Mouse (Mus musculus) liver, embryonic 14.5 days (tissue): ENCODE data around the gene Coa3. TPM values are rescaled to one million over a fixed set of nuclear protein-coding genes. Genes with fewer than 3 reads are reported as not detected.
A peak's percentile ranks its signal among the peaks of the same experiment; 100 is the strongest.

Experiments
- ATAC-seq: fragments of 200-750 bp; cut with Nextera tagmentation; 2 replicates; pipeline ENCODE4 v1.8.0; 2017; ENCODE audit warnings: moderate number of reproducible peaks, mild to moderate bottlenecking, moderate library complexity; ENCODE audit not compliant: insufficient read depth
- DNase-seq, 3 experiments: peaks; one replicate each; pipeline ENCODE4 v3.0.0-alpha.2; 2012 to 2013; ENCODE audit warnings: low read depth in 3 of 3, low spot score in 3 of 3
- H3K27ac ChIP-seq: fragments of 300-500 bp; sonication (generic); 2 replicates; pipeline ENCODE4 v1.5.1; 2014; ENCODE audit warnings: moderate library complexity, mild to moderate bottlenecking, control low read depth, inconsistent platforms
- H3K27me3 ChIP-seq: fragments of 300-500 bp; sonication (generic); 2 replicates; pipeline ENCODE4 v1.6.1; 2014; ENCODE audit warnings: mild to moderate bottlenecking, low read length, moderate library complexity; ENCODE audit not compliant: control insufficient read depth, insufficient read depth
- H3K36me3 ChIP-seq: fragments of 300-500 bp; sonication (generic); replicated peaks from 2 replicates; pipeline ENCODE4 v1.6.1; 2014; ENCODE audit warnings: low read depth; ENCODE audit not compliant: control insufficient read depth, insufficient read depth
- H3K4me1 ChIP-seq, 2 experiments: fragments of 200-500 bp in 1 of 2; fragments of 300-500 bp in 1 of 2; sonication (generic) in 1 of 2; replicated peaks; 2 replicates each; pipeline ENCODE4 v1.6.1; 2012 to 2014; ENCODE audit warnings: antibody characterized with exemption in 1 of 2, inconsistent platforms in 1 of 2, low read length in 1 of 2; ENCODE audit not compliant: control insufficient read depth in 2 of 2, insufficient read depth in 2 of 2
- H3K4me2 ChIP-seq: fragments of 300-500 bp; sonication (generic); 2 replicates; pipeline ENCODE4 v1.6.1; 2014; ENCODE audit warnings: low read depth, mild to moderate bottlenecking, control low read depth, moderate library complexity
- H3K4me3 ChIP-seq, 2 experiments: fragments of 200-500 bp in 1 of 2; fragments of 300-500 bp in 1 of 2; sonication (generic) in 1 of 2; 2 replicates each; pipeline ENCODE4 v1.5.1; 2012 to 2014; ENCODE audit warnings: low read depth in 2 of 2, low read length in 2 of 2, mild to moderate bottlenecking in 2 of 2, control low read depth in 1 of 2, inconsistent platforms in 1 of 2, moderate library complexity in 1 of 2; ENCODE audit not compliant: insufficient read depth in 1 of 2
- H3K9ac ChIP-seq: fragments of 300-500 bp; sonication (generic); replicated peaks from 2 replicates; pipeline ENCODE4 v1.6.1; 2014; ENCODE audit warnings: mild to moderate bottlenecking, control low read depth, moderate library complexity
- H3K9me3 ChIP-seq: fragments of 300-500 bp; sonication (generic); 2 replicates; pipeline ENCODE4 v1.6.1; 2016; ENCODE audit warnings: low read length, mixed read lengths; ENCODE audit not compliant: control insufficient read depth
- CTCF ChIP-seq: IDR thresholded peaks from 2 replicates; pipeline ENCODE4 v1.5.1; 2016; ENCODE audit warnings: antibody characterized with exemption, low read depth, control low read depth
- EP300 ChIP-seq: IDR thresholded peaks from 2 replicates; pipeline ENCODE4 v1.6.1; 2016; ENCODE audit warnings: antibody characterized with exemption, low read depth
- WGBS: fragments of 180-500 bp; shearing (Covaris S2); extraction: QIAGEN DNeasy Blood & Tissue Kit; methylation state at CpG from one replicate; pipeline ENCODE4 v1.1.7; 2014; ENCODE audit not compliant: insufficient replicate concordance; 5-methylcytosine and 5-hydroxymethylcytosine counted together
- polyA plus RNA-seq, 2 experiments: library from polyadenylated mRNA; depleted of rRNA in 1 of 2; stranded (reverse) in 1 of 2; unstranded in 1 of 2; fragments of >200 nt; fragmentation: Nextera tagmentation in 1 of 2; extraction: Ambion mirVana in 1 of 2; gene quantifications; 2 replicates each; pipeline versions ENCODE4 v1.2.1 to v1.2.3; 2012 to 2014

Gene Coa3
- polyA plus RNA-seq, 2 experiments: 58.7 to 109 TPM

GRCm38 (mm10) chr11:101252941-101253340 lies 26.0 kb downstream of the Coa3 start:
- ATAC-seq (peak; percentile 26; the same call in 1 of the 2 replicates), DNase-seq (no peak)
- Histone ChIP-seq H3K27ac (peak overlapping the region; percentile 79), H3K36me3 (peaks cover under 1% of the 10 kb centered on the region; the same call in 1 of the 2 replicates), H3K4me2 (peak overlapping the region; percentile 94), H3K27me3 (peaks cover 5% of the 10 kb centered on the region), H3K9ac (peak overlapping the region; percentile 91), H3K4me3 (peak overlapping the region; percentile 81 to 83), H3K4me1 (peaks cover 17 to 18% of the 10 kb centered on the region in 2 experiments; a peak in 3 of 4 replicates), H3K9me3 (no peaks in the 10 kb centered on the region)
- TF ChIP-seq CTCF: no peak
- WGBS: 8% methylated on average over 7 of the region's 7 CpGs

GRCm38 (mm10) chr11:101251031-101251430 lies 27.9 kb downstream of the Coa3 start:
- 60% methylated on average over 2 of the region's 2 CpGs for WGBS

GRCm38 (mm10) chr11:101248258-101248994 lies 30.5 kb downstream of the Coa3 start:
- Histone ChIP-seq H3K4me3 (no peak overlapping the region), H3K27me3 (peaks cover 46% of the 10 kb centered on the region), H3K9me3 (no peaks in the 10 kb centered on the region), H3K36me3 (no peaks in the 10 kb centered on the region), H3K9ac (no peak overlapping the region), H3K4me1 (peaks cover 11 to 16% of the 10 kb centered on the region in 2 experiments), H3K4me2 (no peak overlapping the region), H3K27ac (no peak overlapping the region)
- DNase-seq (peak in 2 of 3 experiments; percentile 54 to 65), ATAC-seq (no peak; the same call in 1 of the 2 replicates)
- 22% methylated on average over 14 of the region's 14 CpGs for WGBS
- TF ChIP-seq EP300 (no peak), CTCF (peak; percentile 78)

More at GRCm38 (mm10) chr11:101251031-101251430, 27.9 kb downstream of the Coa3 start:
- H3K27me3 ChIP-seq: peaks cover 24% of the 10 kb centered on the region
- no peak overlapping the region for H3K27ac ChIP-seq
- no peaks in the 10 kb centered on the region; the same call in 1 of the 2 replicates for H3K36me3 ChIP-seq
- H3K4me2 ChIP-seq: no peak overlapping the region
- no peak overlapping the region for H3K9ac ChIP-seq
- H3K4me1 ChIP-seq: peaks cover 17 to 18% of the 10 kb centered on the region in 2 experiments
- no peak for TF ChIP-seq EP300
- TF ChIP-seq CTCF: no peak
- no peaks in the 10 kb centered on the region for H3K9me3 ChIP-seq
- ATAC-seq: no peak
- DNase-seq: no peak
- H3K4me3 ChIP-seq: no peak overlapping the region

- DNase-seq (no peak), ATAC-seq (no peak)
- TF ChIP-seq CTCF: no peak
- no peak for TF ChIP-seq EP300
- Histone ChIP-seq H3K27ac (no peak overlapping the region), H3K4me1 (peaks cover 7 to 12% of the 10 kb centered on the region in 2 experiments), H3K27me3 (peaks cover 46% of the 10 kb centered on the region), H3K36me3 (no peaks in the 10 kb centered on the region), H3K4me3 (no peak overlapping the region; a peak in 1 of 4 replicates), H3K9ac (no peak overlapping the region), H3K9me3 (no peaks in the 10 kb centered on the region), H3K4me2 (no peak overlapping the region)
- 67% methylated on average over 6 of the region's 6 CpGs for WGBS
Measured at GRCm38 (mm10) chr11:101247521-101248030, 31.3 kb downstream of the Coa3 start.

GRCm38 (mm10) chr11:101246702-101247012 lies 32.3 kb downstream of the Coa3 start:
- no peaks in the 10 kb centered on the region for H3K36me3 ChIP-seq
- H3K9ac ChIP-seq: no peak overlapping the region
- peaks cover 46% of the 10 kb centered on the region for H3K27me3 ChIP-seq
- TF ChIP-seq CTCF: no peak
- TF ChIP-seq EP300: no peak
- 0 out of 2 replicates have a peak, but pooled peaks have one; percentile 7 for ATAC-seq
- no peak for DNase-seq
- peak overlapping the region; percentile 53 for H3K4me2 ChIP-seq
- 10% methylated on average over 7 of the region's 7 CpGs for WGBS
- peak overlapping the region; percentile 33 to 36 for H3K4me3 ChIP-seq
- H3K4me1 ChIP-seq: peaks cover 4 to 8% of the 10 kb centered on the region in 2 experiments
- H3K27ac ChIP-seq: no peak overlapping the region
- H3K9me3 ChIP-seq: no peaks in the 10 kb centered on the region
